Mouse (Mus musculus): ENCODE measurements around the gene Ntrk2. TPM values are rescaled to one million over a fixed set of nuclear protein-coding genes. Genes with fewer than 3 reads are reported as not detected.

The Ntrk2 gene
- polyA plus RNA-seq, 1 experiment, result not detected

GRCm38 (mm10) chr13:59003807-59004173 is 197.4 kb downstream of the Ntrk2 start:
- no peaks in the 10 kb centered on the region; the same call in 1 of the 2 replicates for H3K4me1 ChIP-seq (ENCODE audit: control insufficient read depth, insufficient read depth, low read length)
- 9% methylated on average over 6 of the region's 6 CpGs for WGBS
- no peak overlapping the region for H3K27ac ChIP-seq (ENCODE audit: control insufficient read depth, insufficient read depth, low read depth, low read length, poor library complexity)
- H3K4me3 ChIP-seq (replicated peaks; ENCODE audit: control insufficient read depth, low read depth, low read length), result no peak overlapping the region
- TF ChIP-seq CTCF (IDR thresholded peaks at IDR 0.05; ENCODE audit: control insufficient read depth, insufficient read depth, low read length), result no peak

- TF ChIP-seq POLR2A (IDR thresholded peaks at IDR 0.05; ENCODE audit: borderline replicate concordance, control insufficient read depth, low read depth, low read length) (no peak), CTCF (IDR thresholded peaks at IDR 0.05; ENCODE audit: control insufficient read depth, insufficient read depth, low read length) (no peak)
- 78% methylated on average over 6 of the region's 6 CpGs for WGBS
These were observed 198.2 kb downstream of the Ntrk2 start for GRCm38 (mm10) chr13:59004579-59004978.

GRCm38 (mm10) chr13:59009855-59010254 is 203.5 kb downstream of the Ntrk2 start:
- H3K4me3 ChIP-seq (replicated peaks; ENCODE audit: control insufficient read depth, low read depth, low read length), result no peak overlapping the region
- H3K4me1 ChIP-seq (ENCODE audit: control insufficient read depth, insufficient read depth, low read length), result no peaks in the 10 kb centered on the region; the same call in 1 of the 2 replicates
- no peak overlapping the region for H3K27ac ChIP-seq (ENCODE audit: control insufficient read depth, insufficient read depth, low read depth, low read length, poor library complexity)
- no peak for TF ChIP-seq POLR2A (IDR thresholded peaks at IDR 0.05; ENCODE audit: borderline replicate concordance, control insufficient read depth, low read depth, low read length)
- TF ChIP-seq CTCF (IDR thresholded peaks at IDR 0.05; ENCODE audit: control insufficient read depth, insufficient read depth, low read length), result no peak
- WGBS, result 69% methylated on average over 5 of the region's 5 CpGs

More at GRCm38 (mm10) chr13:59004579-59004978, 198.2 kb downstream of the Ntrk2 start:
- no peaks in the 10 kb centered on the region; the same call in 1 of the 2 replicates for H3K4me1 ChIP-seq (ENCODE audit: control insufficient read depth, insufficient read depth, low read length)
- H3K27ac ChIP-seq (ENCODE audit: control insufficient read depth, insufficient read depth, low read depth, low read length, poor library complexity), result no peak overlapping the region
- no peak overlapping the region for H3K4me3 ChIP-seq (replicated peaks; ENCODE audit: control insufficient read depth, low read depth, low read length)

GRCm38 (mm10) chr13:59010893-59011529 is 204.6 kb downstream of the Ntrk2 start:
- Histone ChIP-seq H3K4me3 (replicated peaks; ENCODE audit: control insufficient read depth, low read depth, low read length) (no peak overlapping the region), H3K4me1 (ENCODE audit: control insufficient read depth, insufficient read depth, low read length) (no peaks in the 10 kb centered on the region; the same call in 1 of the 2 replicates), H3K27ac (ENCODE audit: control insufficient read depth, insufficient read depth, low read depth, low read length, poor library complexity) (no peak overlapping the region)
- no peak for TF ChIP-seq CTCF (IDR thresholded peaks at IDR 0.05; ENCODE audit: control insufficient read depth, insufficient read depth, low read length)
- no peak for TF ChIP-seq POLR2A (IDR thresholded peaks at IDR 0.05; ENCODE audit: borderline replicate concordance, control insufficient read depth, low read depth, low read length)
- 46% methylated on average over 16 of the region's 16 CpGs for WGBS

GRCm38 (mm10) chr13:59011530-59011903 is 205.1 kb downstream of the Ntrk2 start:
- no peak for TF ChIP-seq POLR2A (IDR thresholded peaks at IDR 0.05; ENCODE audit: borderline replicate concordance, control insufficient read depth, low read depth, low read length)
- no peak for TF ChIP-seq CTCF (IDR thresholded peaks at IDR 0.05; ENCODE audit: control insufficient read depth, insufficient read depth, low read length)
- Histone ChIP-seq H3K27ac (ENCODE audit: control insufficient read depth, insufficient read depth, low read depth, low read length, poor library complexity) (no peak overlapping the region), H3K4me1 (ENCODE audit: control insufficient read depth, insufficient read depth, low read length) (no peaks in the 10 kb centered on the region; the same call in 1 of the 2 replicates), H3K4me3 (replicated peaks; ENCODE audit: control insufficient read depth, low read depth, low read length) (no peak overlapping the region)
- WGBS, result 3% methylated on average over 15 of the region's 15 CpGs

GRCm38 (mm10) chr13:59015360-59015759 is 209.0 kb downstream of the Ntrk2 start:
- 67% methylated on average over 1 of the region's 1 CpGs for WGBS
- H3K4me1 ChIP-seq (ENCODE audit: control insufficient read depth, insufficient read depth, low read length), result no peaks in the 10 kb centered on the region; the same call in 1 of the 2 replicates
- no peak overlapping the region for H3K4me3 ChIP-seq (replicated peaks; ENCODE audit: control insufficient read depth, low read depth, low read length)
- TF ChIP-seq CTCF (IDR thresholded peaks at IDR 0.05; ENCODE audit: control insufficient read depth, insufficient read depth, low read length) (no peak), POLR2A (IDR thresholded peaks at IDR 0.05; ENCODE audit: borderline replicate concordance, control insufficient read depth, low read depth, low read length) (no peak)
- H3K27ac ChIP-seq (ENCODE audit: control insufficient read depth, insufficient read depth, low read depth, low read length, poor library complexity), result no peak overlapping the region

GRCm38 (mm10) chr13:59017121-59017520 is 210.8 kb downstream of the Ntrk2 start:
- H3K4me1 ChIP-seq (ENCODE audit: control insufficient read depth, insufficient read depth, low read length), result no peaks in the 10 kb centered on the region
- H3K4me3 ChIP-seq (replicated peaks; ENCODE audit: control insufficient read depth, low read depth, low read length), result no peak overlapping the region
- TF ChIP-seq CTCF (IDR thresholded peaks at IDR 0.05; ENCODE audit: control insufficient read depth, insufficient read depth, low read length), result no peak
- no peak for TF ChIP-seq POLR2A (IDR thresholded peaks at IDR 0.05; ENCODE audit: borderline replicate concordance, control insufficient read depth, low read depth, low read length)
- WGBS, result 69% methylated on average over 5 of the region's 5 CpGs
- no peak overlapping the region for H3K27ac ChIP-seq (ENCODE audit: control insufficient read depth, insufficient read depth, low read depth, low read length, poor library complexity)

GRCm38 (mm10) chr13:59022251-59023042 is 216.1 kb downstream of the Ntrk2 start:
- TF ChIP-seq POLR2A (IDR thresholded peaks at IDR 0.05; ENCODE audit: borderline replicate concordance, control insufficient read depth, low read depth, low read length) (no peak), CTCF (IDR thresholded peaks at IDR 0.05; ENCODE audit: control insufficient read depth, insufficient read depth, low read length) (no peak)
- 88% methylated on average over 22 of the region's 22 CpGs for WGBS
- Histone ChIP-seq H3K4me3 (replicated peaks; ENCODE audit: control insufficient read depth, low read depth, low read length) (no peak overlapping the region), H3K4me1 (ENCODE audit: control insufficient read depth, insufficient read depth, low read length) (no peaks in the 10 kb centered on the region; the same call in 1 of the 2 replicates), H3K27ac (ENCODE audit: control insufficient read depth, insufficient read depth, low read depth, low read length, poor library complexity) (no peak overlapping the region)
